Mouse (Mus musculus): ENCODE measurements at regions not wholly inside any gene's neighbourhood (a gene's known extent, or its start where the extent isn't known, plus 50 kb on each side); places are given as distances from the start of the nearest gene placed in this dataset.
"Not testable (repeated sequence)": the region's sequence is repeated elsewhere in the genome, so short reads cannot be mapped to it uniquely, and the experiment has no call there.

DNA sequence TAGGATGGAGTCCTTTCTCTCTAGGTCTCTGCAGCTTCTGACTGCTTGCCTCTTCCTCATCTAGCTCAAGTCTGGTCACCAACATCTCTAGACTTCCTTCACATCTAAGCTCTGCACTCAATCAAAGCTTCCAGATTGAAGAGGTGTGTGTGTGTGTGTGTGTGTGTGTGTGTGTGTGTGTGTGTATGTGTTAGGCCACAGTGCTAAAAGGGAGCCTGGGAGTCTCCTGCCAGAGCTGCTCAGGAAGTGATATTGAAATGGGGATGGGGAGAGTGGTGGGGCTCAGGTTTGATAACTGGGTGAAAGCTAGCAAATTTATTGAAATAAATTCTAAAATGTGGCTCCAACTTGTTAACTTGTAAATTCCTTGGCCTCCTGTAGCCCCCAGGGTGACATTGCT, 73.3 kb downstream of the Gm31371 start:
- not testable (repeated sequence) for DNase-seq (ENCODE audit: low spot score)

DNA sequence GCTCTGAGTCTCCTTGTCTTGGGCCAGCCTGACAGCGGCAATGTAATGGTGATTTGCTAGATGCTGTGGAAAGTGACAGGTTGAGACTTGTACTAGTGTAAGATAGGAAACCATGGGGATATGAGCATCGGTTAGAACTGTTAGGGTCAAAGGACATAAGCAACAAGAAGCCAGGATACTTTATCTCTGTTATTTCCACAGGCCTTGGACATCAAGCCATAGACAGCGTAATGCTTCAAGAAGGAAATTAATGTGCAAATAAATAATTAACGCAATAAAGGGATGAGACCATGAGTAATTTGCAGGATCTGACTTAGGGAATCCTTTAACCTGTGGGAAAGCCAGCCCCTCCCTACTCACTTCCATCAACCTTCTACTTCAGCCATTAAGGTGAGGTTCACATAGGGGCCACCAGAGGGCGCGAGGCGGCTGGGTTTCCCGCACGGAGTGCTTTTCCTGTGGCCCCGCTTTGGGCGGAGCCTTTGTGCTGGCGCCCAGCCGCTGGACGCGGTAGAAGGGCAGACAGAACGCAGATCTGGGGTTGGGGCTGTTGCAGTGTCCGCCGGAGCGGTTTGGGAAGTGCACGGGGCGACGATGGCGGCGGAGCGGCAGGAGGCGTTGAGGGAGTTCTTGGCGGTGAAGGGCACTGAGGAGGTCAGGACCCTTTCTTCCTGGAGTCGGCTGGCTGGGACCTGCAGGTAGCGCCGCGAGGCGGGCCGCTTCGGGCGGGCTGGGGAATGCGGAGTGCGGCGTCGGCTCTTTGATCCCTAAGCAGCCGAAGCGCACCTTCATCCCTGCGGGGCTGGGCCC, 76.5 kb downstream of the Gm31371 start:
- DNase-seq (ENCODE audit: low spot score), result no peak

DNA sequence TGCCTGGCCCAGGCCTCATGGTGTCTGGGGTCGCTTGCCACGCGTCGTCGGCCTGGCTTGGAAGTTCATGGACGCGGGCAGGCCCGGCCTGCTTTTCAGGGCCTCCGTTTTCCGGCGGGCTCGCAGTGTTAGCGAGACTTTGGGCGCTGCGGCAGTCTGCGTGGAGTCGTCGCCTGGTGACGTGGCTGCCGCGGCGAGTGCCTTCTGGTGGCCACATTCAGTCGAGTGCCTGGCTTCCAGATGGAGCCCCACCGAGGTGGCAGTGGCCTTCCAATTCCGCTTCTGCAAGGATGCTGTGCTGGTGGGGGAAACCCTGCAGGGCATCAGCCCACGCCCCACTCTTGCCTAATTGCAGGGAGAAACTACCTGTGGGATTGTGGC, 77.1 kb downstream of the Gm31371 start:
- DNase-seq (ENCODE audit: low spot score), result not testable (repeated sequence)

DNA sequence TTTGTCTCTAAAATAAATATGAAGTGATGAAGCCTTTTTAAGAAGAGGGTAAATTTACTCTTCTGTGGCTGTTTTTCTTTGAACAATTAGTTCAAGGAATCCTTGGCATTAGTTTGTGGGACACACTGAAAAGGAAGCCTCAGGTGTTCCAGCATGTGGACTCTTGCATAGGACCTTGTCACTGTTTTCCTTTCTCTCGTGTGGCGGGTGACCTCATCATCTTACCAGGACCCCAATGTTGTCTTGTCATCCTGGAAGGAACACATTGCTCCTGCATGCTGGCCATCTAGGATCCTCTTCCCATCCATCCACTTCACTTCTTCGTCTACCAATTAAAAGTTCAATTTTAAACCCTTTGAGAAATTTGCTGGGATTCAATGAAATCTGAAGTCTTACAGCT, 104.9 kb downstream of the Gm31371 start:
- not testable (repeated sequence) for DNase-seq (ENCODE audit: low spot score)

DNA sequence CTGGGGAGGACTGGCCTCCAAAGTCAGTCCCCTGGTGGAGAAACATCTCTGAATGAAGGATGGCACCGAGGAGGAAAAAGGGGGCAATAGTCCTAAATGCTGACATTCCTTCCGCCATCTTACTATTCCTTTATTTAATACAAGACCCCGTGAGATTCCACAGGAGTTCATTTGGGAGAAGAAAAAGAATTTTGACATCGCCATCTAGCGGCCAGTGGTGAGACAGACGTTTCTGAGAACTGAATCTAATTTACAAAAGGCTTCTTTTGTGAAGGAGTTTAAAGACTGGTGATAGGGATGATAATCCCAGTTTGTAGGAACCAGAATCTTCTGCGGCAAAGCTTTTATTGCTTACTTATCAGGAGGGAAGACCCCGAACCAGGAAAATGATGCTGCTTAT, 107.8 kb downstream of the Gm31371 start:
- not testable (repeated sequence) for DNase-seq (ENCODE audit: low spot score)

DNA sequence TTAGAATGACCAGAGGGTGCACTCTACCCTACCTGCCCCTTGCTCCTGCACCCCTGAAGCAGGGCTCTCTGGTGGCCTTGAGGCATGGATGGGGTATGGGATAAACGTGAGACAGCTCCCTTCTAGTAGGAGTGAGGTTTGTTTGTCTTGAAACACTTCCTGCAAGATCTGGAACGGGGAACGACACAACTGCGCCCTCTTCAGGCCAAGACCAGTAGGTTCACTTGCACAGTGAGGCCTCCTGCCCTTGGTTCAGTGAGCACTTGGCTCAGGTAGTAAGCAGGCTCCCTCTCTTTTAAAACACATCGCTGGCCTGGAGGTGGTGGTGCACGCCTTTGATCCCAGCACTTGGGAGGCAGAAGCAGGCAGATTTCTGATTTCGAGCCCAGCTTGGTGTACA, 110.1 kb downstream of the Gm31371 start:
- DNase-seq (ENCODE audit: low spot score), result not testable (repeated sequence)

DNA sequence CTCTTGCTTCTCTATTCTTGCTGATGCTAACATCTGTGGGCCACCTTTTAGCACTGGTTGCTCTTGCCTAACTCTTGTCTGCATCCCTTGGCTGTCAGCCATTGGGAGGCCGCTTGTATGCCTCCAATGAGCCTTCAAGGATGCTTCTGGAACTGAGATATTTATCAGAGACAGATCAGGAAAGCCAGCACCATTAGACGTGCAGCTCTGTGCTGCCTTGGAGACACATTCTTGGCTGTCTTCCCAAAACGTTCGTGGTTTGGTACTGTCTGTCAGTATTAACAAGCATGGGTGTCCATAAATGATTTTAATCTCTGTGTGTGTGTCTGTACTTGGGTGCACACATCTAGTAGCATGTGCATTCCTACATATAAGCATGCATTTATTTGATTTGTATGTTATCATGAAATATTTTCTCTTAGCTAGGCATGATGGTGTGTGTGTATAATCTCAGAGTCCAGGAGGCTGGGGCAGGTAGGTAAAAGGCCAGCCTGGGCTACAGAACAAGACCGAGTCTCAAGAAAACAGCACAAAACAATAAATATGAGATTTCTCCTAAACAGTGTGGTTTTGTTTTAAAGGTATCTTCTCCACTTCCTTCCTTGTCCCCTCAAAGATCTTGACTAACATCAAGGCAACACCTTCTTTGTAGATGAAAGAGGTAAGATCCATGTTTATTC, 111.4 kb downstream of the Gm31371 start:
- DNase-seq (ENCODE audit: low spot score), result not testable (repeated sequence)

DNA sequence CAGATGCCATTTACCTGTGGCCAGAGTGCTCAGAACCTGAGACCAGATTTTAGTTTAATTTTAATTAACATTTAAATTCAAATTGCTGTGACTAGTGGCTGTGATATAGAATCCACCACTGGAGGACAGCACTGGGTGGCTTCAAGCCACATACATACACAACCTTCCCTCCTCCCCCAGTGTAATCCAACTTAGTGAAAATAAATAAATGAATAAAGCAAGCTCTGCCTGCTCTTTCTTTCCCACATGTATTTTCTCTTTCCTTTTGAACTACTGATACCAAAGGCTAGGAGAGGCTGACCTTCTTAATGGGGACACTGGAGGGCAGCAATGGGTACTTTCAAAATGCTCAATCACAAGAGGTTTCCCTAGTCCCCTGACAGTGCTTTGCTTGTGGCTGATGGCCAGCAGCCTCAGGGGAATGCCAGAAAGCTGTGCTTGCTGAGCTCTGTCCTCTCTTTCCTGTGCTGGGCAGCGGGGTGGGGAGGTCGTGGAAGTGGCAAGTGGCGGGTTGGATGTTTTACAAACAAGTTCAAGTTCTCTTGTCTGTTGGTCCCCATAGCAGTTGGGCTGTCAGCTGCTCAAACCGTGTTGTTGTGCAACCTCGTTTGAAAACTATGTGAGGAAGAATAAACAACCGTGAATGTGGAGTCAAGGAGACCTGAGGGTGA, 112.4 kb downstream of the Gm31371 start:
- not testable (repeated sequence) for DNase-seq (ENCODE audit: low spot score)

DNA sequence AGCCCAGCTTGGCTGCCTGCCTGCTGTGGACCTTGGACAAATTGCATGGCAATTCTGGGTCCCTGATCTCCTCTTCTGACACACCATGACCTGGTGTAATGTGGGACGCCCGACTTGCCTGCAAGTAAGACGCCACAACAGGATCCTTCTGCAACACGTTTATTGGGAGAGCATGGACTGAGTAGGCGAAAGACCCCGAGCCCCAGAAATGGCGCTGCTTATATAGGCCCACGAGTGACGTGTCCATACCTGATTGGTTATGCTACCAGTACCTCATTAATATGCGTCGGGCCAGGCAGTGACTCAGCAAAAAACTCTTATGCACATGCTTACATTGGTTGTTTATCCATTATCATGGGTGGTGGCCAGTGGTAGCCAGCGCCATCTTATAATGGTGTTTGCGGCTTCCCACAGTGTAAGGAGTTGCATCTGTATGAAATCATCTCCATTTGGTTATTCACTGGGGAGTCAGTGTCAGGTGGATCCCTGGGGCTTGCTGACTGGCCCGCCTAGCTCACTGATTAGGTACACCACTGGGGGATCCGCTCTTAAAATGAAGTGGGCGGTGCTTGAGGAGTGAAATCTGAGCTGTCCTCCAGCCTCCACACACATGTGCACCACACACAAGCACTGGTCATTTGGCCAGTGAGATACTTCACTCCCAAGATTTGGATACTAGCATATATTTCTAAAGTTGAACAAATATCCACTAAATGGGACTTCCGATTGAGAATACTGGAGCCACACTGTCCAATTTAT, 113.1 kb downstream of the Gm31371 start:
- DNase-seq (ENCODE audit: low spot score), result peak; percentile 44

DNA sequence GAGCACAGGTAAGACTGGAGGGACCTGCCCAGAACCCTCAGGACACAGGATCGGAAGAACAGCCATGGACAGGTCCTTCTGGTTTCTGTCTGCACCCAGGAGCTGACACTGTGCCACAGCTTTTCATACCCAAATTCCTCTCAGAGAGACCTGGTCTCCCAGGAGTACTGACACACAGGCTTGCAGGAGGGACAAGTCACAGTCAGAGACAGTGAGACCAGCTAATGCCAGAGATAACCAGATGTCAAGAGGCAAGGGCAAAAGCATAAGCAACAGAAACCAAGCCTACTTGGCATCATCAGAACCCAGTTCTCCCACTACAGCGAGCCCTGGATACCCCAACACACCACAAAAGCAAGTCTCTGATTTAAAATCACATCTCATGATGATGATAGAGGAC, 122.3 kb downstream of the Gm31371 start:
- not testable (repeated sequence) for DNase-seq (ENCODE audit: low spot score)

DNA sequence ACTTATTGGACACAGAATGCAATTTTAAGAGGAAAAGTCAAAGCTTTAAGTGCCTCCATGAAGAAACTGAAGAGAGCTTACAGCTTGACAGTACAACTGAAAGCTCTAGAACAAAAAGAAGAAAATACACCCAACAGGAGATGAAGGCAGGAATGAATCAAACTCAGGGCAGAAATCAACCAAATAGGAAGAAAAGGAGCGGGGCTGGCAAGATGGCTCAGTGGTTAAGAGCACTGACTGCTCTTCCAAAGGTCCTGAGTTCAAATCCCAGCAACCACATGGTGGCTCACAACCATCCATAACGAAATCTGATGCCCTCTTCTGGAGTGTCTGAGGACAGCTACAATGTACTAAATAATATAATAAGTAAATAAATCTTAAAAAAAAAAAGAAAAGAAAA, 124.8 kb downstream of the Gm31371 start:
- not testable (repeated sequence) for DNase-seq (ENCODE audit: low spot score)

DNA sequence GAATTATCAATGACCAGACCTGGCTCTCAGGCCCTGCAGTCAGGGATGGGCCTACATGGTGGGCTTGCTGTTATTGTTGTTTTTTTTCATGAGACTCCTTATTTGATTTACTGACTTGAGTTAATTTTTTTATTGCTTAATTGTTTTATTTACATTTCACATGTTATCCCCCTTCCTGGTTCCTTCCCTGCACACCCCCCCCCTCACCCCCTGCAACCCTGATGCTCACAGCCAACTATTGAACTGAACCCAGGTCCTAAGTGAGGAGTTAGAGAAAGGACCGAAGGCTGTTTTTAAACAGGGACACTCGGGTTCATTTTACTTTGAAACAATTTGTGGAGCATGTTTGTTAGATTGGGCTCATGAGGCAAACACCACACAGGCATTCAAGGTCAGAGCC, 126.9 kb downstream of the Gm31371 start:
- not testable (repeated sequence) for DNase-seq (ENCODE audit: low spot score)

DNA sequence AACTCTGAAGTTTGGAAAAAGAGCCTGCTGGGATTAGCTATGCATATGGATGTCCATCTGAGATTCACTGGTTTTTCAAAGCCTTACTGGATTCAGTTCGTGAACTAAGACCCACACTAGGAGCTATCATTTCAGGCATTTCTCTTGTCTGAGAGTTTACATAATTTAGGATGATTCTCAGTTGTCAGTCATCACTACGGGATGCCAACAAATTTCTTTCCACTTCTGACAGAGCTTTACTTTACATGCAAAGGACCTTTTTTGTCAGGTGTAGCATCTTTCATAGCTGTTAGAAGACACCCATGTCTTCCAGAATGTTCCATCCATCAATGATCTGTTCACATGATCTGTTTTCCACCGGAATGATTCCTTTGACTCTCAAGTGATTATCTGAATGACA, 154.4 kb downstream of the Gm31371 start:
- not testable (repeated sequence) for DNase-seq (ENCODE audit: low spot score)

DNA sequence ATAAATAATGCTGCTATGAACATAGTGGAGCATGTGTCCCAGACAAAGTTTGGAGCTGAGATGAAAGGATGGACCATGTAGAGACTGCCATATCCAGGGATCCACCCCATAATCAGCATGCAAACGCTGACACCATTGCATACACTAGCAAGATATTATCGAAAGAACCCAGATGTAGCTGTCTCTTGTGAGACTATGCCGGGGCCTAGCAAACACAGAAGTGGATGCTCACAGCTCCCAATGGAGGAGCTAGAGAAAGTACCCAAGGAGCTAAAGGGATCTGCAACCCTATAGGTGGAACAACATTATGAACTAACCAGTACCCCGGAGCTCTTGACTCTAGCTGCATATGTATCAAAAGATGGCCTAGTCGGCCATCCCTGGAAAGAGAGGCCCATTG, 194.9 kb downstream of the Gm31371 start:
- DNase-seq (ENCODE audit: low spot score), result not testable (repeated sequence)

DNA sequence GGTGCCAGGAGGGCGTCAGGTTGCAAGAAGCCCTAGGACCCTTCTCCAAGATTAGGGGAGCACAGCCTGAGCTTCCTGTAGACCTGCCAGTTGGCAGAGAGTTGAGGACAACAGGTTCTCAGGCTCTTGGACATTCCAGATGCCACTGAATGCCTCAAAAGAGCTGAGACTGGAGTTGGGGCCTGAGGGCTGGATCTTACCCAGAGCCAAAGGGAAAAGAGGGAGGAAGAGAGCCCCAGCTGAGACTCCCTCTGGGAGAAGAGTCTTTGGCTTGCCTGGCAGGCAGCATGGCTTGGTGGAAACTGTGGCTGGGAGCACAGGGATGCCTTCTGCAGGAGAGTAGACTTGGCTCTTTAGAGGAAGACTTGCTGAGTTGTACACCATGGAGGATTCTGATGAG, 197.0 kb downstream of the Gm31371 start:
- DNase-seq (ENCODE audit: low spot score), result not testable (repeated sequence)

DNA sequence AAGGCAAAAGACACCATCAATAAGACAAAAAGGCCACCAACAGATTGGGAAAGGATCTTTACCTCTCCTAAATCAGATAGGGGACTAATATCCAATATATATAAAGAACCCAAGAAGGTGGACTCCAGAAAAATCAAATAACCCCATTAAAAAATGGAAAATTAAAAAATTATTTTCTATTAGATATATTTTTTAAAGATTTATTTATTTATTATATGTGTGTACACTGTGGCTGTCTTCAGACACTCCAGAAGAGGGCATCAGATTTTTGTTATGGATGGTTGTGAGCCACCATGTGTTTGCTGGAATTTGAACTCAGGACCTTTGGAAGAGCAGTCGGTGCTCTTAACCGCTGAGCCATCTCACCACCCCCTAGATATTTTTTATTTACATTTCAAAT, 199.2 kb downstream of the Gm31371 start:
- not testable (repeated sequence) for DNase-seq (ENCODE audit: low spot score)

DNA sequence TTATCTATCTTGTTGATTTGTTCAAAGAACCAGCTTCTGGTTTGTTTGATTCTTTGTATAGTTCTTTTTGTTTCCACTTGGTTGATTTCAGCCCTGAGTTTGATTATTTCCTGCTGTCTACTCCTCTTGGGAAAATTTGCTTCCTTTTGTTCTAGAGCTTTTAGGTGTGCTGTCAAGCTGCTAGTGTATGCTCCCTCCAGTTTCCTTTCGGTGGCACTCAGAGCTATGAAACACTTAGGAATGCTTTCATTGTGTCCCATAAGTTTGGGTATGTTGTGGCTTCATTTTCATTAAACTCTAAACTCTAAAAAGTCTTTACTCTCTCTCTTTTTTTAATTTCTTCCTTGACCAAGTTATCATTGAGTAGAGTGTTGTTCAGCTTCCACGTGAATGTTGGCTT, 204.0 kb downstream of the Gm31371 start:
- DNase-seq (ENCODE audit: low spot score), result not testable (repeated sequence)

DNA sequence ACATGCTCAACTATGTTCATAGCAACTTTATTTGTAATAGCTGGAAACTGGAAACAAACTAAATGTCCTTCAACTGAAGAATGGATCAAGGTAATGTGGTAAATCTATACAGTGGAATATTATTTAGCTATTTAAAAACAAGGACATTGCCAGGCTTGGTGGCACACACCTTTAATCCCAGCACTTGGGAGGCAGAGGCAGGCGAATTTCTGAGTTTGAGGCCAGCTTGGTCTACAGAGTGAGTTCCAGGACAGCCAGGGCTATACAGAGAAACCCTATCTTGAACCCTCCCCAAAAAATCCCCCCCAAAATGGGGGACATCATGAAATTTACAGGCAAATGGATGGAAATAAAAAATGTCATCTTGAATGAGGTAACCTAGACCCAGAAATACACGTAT, 213.6 kb downstream of the Gm31371 start:
- not testable (repeated sequence) for DNase-seq (ENCODE audit: low spot score)

DNA sequence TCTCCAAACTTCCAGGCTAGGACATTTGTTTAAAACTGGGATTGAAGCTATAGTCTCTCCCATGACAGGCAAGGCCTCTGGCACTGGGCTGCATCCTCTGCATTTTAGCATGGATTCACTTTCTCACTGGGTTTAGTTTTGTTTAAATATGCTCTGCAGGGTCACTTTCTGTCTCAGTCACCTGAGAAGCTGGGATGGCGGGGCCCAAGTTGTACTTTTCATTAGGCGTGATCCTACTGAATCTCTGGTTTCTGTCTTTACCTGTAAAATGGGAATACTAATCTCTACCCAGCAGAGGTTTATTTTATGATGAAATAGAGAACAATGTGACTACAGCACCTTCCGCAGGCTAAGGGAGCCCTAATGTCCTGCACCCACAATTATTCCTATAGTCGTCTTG, 216.4 kb downstream of the Gm31371 start:
- DNase-seq (ENCODE audit: low spot score), result not testable (repeated sequence)

DNA sequence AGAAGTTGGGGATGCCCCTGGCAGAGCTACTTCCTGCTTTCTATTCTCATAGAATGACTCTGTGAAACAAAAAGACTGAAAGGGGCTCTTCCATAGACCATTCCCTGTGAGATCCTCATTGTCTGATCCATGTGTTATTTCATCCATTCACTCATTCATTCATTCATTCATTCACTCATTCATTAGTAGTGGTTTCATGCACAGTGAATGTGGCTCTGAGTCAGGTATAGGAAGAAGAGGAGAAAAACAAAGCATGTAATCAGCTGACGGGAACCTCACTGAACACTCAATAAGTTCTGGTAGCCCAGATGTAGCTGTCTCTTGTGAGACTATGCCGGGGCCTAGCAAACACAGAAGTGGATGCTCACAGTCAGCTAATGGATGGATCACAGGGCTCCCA, 217.0 kb downstream of the Gm31371 start:
- DNase-seq (ENCODE audit: low spot score), result not testable (repeated sequence)

DNA sequence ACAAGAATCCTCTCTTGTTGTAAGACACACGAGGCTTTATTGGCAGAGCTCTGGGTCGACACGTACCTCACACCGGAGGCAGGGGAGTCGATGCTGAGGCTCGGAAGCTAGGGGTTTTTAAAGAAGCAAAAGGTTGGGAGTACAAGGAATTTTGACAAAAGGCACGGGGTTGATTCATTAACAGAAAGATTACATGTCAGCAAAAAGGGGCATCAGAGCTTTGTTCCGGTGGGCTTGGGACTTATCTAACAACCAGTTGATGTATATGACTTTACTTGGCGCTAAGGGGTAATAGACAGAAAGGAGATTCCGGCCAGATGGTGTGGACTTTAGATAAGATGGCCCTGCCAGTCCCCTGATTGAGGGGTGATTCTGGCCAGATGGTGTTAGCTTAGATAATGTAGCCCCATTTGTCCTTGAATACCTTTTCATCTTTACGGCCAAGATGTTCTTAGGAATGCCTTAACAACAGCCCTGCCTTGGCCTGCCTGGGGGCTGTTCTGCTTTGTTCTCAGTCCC, 218.3 kb downstream of the Gm31371 start:
- DNase-seq (ENCODE audit: low spot score), result not testable (repeated sequence)
